Mouse (Mus musculus): ENCODE measurements around the gene Gm14296.
"Not testable (repeated sequence)": the region's sequence is repeated elsewhere in the genome, so short reads cannot be mapped to it uniquely, and the experiment has no call there.

The Gm14296 gene

DNA sequence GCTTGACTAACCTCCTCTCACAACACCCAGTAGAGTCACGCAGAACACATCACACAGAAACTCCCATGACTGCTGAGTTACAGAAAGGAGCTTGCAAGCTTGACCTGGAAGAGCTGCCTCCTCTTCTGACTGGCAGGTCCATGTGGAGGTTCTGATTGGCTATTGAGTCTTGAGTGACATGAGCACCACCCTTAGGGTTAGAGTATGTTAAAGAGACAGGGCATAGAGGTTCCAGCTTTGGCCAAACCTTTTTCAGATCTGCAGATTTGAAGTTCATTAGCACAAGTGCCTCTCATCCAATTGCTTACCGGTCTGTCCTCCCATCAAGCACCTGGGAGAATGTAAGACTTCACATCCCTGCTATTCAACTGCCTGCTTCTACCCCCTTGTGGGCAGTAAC is at the start of gene Gm14296:
Gene Gm14296, minus strand, starts transcription at position 101 of the 400 bp plus-strand sequence.
- DNase-seq (ENCODE audit: low spot score in 2 of 2), result not testable (repeated sequence)

DNA sequence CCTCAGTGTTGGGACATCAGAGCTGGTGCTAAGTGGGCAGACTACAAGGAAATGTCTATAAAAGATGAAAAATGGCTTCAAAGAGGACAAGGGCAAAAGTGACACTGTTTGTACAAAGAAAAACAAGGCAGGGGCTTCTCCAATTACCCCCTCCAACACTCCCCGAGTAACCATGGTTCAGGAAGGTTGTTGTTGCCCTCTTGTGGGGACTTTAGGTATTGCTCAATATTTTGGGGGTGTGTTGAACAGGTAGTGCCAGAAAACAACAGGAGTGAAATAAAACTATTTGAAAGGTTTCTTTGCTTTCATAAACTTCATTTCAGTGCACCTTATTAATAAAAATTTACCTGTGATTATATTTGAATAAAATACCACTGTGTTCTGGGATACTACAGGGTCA is 22.1 kb downstream of the Gm14296 start:
- DNase-seq (ENCODE audit: low spot score in 2 of 2), result not testable (repeated sequence)

Measured in frontal cortex, postnatal 14 days (tissue).